Mouse (Mus musculus): Measurements from ENCODE around the gene Cstf3. TPM values are rescaled to one million over a fixed set of nuclear protein-coding genes. Genes with fewer than 3 reads are reported as not detected.

The Cstf3 gene
- polyA plus RNA-seq, 1 experiment from 2014 or later: 97.0 TPM

DNA sequence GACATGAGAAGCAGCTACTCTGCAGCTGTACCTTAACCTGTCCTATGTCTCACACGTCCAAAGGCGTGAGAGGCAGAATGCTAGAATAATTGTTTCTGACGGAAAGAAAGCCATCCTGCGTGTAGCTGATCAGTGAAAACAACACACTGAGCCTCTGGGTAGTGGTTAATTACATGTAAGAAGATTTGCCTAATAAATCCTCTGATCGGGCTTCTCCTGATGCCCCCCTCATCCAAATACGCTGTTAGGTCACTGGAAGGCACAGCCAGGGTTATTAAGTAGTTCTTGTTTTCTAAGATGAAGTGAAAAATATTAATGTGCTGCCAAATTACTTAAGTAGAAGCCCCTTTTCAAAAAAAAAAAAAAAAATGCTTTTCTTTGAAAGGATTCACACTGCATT is 18.3 kb upstream of the Cstf3 start:
- DNase-seq (no peak), ATAC-seq (ENCODE audit: low FRiP score, low TSS enrichment) (no peak)
- no peak overlapping the region for H3K4me3 ChIP-seq (replicated peaks; ENCODE audit: low read depth, low read length)
- H3K4me2 ChIP-seq (ENCODE audit: low read length): no peak overlapping the region
- no peaks in the 10 kb centered on the region for H3K4me1 ChIP-seq (ENCODE audit: control insufficient read depth, insufficient read depth, low read length)
- no peaks in the 10 kb centered on the region for H3K9me3 ChIP-seq (ENCODE audit: control insufficient read depth, low read length)
- no peaks in the 10 kb centered on the region for H3K27me3 ChIP-seq (ENCODE audit: control insufficient read depth, insufficient read depth, low read length)
- H3K27ac ChIP-seq (replicated peaks; ENCODE audit: low read depth, low read length): no peak overlapping the region
- no peak overlapping the region for H3K9ac ChIP-seq (replicated peaks; ENCODE audit: low read length)
- no peaks in the 10 kb centered on the region for H3K36me3 ChIP-seq (ENCODE audit: control insufficient read depth, insufficient read depth, low read length)
- 42% methylated on average over 6 of the region's 6 CpGs for WGBS

DNA sequence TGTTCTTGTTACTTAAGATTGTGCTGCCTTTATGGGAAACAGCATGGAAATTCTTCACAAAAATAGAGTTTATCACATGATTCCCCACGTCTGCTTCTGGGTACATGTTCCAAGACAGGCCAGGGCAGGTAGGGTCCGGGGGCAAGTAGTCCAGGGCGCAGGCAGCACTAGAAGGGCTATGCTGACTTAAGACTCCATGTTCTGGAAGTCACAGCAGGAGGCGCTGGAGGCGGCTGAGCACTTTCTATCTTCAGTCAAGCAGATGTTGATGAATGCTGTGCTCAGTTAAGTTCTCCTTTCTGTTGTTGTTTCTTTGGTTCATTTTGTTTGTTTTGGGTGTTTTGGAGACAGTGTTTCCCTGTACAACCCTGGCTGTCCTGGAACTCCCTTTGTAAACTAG is 14.1 kb upstream of the Cstf3 start:
- no peaks in the 10 kb centered on the region for H3K27me3 ChIP-seq (ENCODE audit: control insufficient read depth, insufficient read depth, low read length)
- 78% methylated on average over 5 of the region's 5 CpGs for WGBS
- H3K4me3 ChIP-seq (replicated peaks; ENCODE audit: low read depth, low read length): no peak overlapping the region
- H3K9me3 ChIP-seq (ENCODE audit: control insufficient read depth, low read length): no peaks in the 10 kb centered on the region
- DNase-seq (no peak), ATAC-seq (ENCODE audit: low FRiP score, low TSS enrichment) (no peak)
- no peaks in the 10 kb centered on the region for H3K4me1 ChIP-seq (ENCODE audit: control insufficient read depth, insufficient read depth, low read length)
- H3K4me2 ChIP-seq (ENCODE audit: low read length): no peak overlapping the region
- no peak overlapping the region for H3K27ac ChIP-seq (replicated peaks; ENCODE audit: low read depth, low read length)
- no peak overlapping the region for H3K9ac ChIP-seq (replicated peaks; ENCODE audit: low read length)
- no peaks in the 10 kb centered on the region for H3K36me3 ChIP-seq (ENCODE audit: control insufficient read depth, insufficient read depth, low read length)

DNA sequence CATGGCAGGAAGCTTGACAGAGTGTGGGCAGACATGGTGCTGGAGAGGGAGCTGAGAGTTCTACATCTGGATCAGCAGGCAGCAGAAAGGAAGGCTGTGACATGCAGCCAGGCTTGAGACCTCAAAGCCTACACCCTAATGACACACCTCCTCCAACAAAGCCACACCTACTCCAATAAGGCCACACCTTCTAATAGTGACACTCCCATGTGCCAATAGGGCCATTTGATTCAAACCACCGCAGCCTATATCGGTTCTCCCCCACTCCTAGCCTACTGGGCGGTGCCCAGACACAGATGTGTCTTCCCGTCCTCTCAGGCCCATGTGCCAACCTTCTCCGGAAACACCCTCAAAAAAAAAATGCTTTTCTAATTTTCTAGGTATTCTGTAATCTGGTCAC is 12.3 kb upstream of the Cstf3 start:
- Histone ChIP-seq H3K9me3 (ENCODE audit: control insufficient read depth, low read length) (no peaks in the 10 kb centered on the region), H3K4me2 (ENCODE audit: low read length) (no peak overlapping the region), H3K36me3 (ENCODE audit: control insufficient read depth, insufficient read depth, low read length) (no peaks in the 10 kb centered on the region), H3K4me3 (replicated peaks; ENCODE audit: low read depth, low read length) (no peak overlapping the region), H3K27me3 (ENCODE audit: control insufficient read depth, insufficient read depth, low read length) (no peaks in the 10 kb centered on the region), H3K27ac (replicated peaks; ENCODE audit: low read depth, low read length) (no peak overlapping the region), H3K4me1 (ENCODE audit: control insufficient read depth, insufficient read depth, low read length) (no peaks in the 10 kb centered on the region), H3K9ac (replicated peaks; ENCODE audit: low read length) (no peak overlapping the region)
- 68% methylated on average over 5 of the region's 5 CpGs for WGBS
- no peak for ATAC-seq (ENCODE audit: low FRiP score, low TSS enrichment)
- no peak for DNase-seq

DNA sequence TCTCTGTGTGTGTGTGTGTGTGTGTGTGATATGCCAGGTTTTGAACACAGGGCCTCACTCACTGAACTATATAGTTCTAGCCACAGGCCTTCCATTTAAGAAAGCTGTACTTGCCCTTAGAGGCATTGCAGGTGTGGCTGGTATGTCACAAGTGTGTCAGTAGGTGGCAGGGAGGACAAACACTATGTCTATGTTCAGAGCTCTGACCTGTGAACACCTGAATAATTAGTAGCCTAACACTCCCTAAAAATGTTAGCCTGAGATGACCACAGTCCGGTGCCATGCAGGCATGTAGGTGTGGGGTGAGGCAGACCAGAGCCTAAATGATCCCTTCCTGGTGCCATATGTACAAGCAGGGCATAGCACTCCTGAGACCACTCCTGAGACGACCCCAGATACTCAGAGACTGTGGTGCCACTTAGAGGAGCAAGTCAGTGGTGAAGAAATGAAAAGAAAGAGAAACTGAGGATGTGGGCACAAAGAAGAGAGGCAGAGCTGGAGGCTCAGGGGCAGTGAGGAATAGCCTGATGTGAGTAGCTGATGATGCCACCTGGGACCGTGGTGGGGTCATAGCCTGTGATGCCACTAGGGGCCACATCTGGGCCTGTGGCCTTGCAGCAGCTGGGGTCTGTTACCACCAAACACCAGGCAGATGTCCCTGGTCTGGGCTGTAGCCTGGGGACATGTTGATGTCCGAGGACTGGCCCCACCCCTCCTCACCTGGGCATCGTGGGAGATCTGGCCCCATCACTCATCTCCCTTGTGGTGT is 11.3 kb upstream of the Cstf3 start:
- no peak overlapping the region for H3K4me3 ChIP-seq (replicated peaks; ENCODE audit: low read depth, low read length)
- no peak overlapping the region for H3K27ac ChIP-seq (replicated peaks; ENCODE audit: low read depth, low read length)
- DNase-seq (no peak), ATAC-seq (ENCODE audit: low FRiP score, low TSS enrichment) (no peak)
- H3K9me3 ChIP-seq (ENCODE audit: control insufficient read depth, low read length): no peaks in the 10 kb centered on the region
- H3K36me3 ChIP-seq (ENCODE audit: control insufficient read depth, insufficient read depth, low read length): no peaks in the 10 kb centered on the region
- no peaks in the 10 kb centered on the region for H3K4me1 ChIP-seq (ENCODE audit: control insufficient read depth, insufficient read depth, low read length)
- H3K9ac ChIP-seq (replicated peaks; ENCODE audit: low read length): no peak overlapping the region
- WGBS: 83% methylated on average over 5 of the region's 5 CpGs
- no peaks in the 10 kb centered on the region for H3K27me3 ChIP-seq (ENCODE audit: control insufficient read depth, insufficient read depth, low read length)
- H3K4me2 ChIP-seq (ENCODE audit: low read length): no peak overlapping the region

DNA sequence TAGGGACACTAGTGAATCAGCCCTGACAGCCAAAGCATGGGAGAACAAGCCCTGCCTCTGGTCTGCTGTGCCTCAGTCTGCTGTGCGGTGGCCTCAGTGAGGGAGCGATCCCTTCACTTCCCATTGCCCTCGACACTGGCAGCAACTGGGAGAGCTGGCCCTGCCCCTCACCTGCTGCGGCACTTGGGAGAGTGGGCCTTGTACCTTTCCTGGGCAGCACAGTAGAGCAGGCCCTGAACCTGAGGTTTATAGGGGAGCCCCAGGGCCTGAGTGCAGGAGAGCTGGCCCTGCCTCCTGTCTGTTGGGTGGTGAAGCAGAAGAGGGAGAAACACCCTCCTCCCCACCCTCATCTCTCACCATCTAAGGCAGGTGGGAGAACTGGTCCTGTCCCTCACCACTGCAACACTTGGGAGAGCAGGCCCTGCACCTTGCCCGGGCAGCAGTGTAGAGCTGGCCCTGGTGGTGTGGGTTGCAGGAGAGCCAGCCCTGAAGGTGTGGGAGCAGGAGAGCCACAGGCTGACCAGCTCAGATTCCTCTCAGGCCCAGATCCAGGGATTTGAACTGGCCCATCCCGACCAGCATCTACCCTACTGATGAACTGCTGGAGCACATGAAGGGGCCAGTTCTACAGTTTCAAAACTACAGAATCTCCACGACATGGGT is 10.4 kb upstream of the Cstf3 start:
- H3K9me3 ChIP-seq (ENCODE audit: control insufficient read depth, low read length): no peaks in the 10 kb centered on the region
- H3K36me3 ChIP-seq (ENCODE audit: control insufficient read depth, insufficient read depth, low read length): no peaks in the 10 kb centered on the region
- no peak for DNase-seq
- WGBS: 84% methylated on average over 7 of the region's 7 CpGs
- no peak overlapping the region for H3K4me3 ChIP-seq (replicated peaks; ENCODE audit: low read depth, low read length)
- no peaks in the 10 kb centered on the region for H3K27me3 ChIP-seq (ENCODE audit: control insufficient read depth, insufficient read depth, low read length)
- H3K9ac ChIP-seq (replicated peaks; ENCODE audit: low read length): no peak overlapping the region
- no peak for ATAC-seq (ENCODE audit: low FRiP score, low TSS enrichment)
- no peaks in the 10 kb centered on the region for H3K4me1 ChIP-seq (ENCODE audit: control insufficient read depth, insufficient read depth, low read length)
- H3K4me2 ChIP-seq (ENCODE audit: low read length): no peak overlapping the region
- H3K27ac ChIP-seq (replicated peaks; ENCODE audit: low read depth, low read length): no peak overlapping the region

DNA sequence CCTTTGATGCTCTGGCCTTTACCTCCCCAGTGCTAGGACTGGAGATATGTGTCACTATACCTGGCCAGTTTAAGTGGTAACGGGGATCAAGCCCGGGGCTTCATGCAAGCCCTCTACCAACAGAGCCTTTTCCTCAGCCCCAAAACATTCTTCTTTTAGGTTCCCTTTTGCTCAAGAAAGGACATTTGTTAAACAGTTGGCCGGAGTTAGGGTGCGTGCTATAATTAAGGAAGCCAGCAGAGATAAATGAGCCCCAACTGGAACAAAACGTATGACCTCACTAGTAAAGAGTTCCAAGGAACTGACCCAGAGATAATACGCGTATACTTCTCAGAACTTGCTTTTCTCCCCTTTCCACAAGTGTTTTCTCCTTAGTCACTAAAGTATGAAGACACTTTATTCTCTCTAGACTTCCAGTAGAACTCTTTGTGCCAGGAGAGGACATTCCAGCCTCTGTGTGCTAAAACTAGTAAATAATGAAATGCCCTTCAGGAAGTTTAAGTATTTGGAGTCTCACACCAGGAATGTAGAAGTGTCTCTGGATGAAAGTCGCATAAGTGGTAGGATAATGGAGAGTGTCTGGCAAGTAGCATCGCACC is 8.9 kb upstream of the Cstf3 start:
- no peak for DNase-seq
- 88% methylated on average over 9 of the region's 9 CpGs for WGBS

DNA sequence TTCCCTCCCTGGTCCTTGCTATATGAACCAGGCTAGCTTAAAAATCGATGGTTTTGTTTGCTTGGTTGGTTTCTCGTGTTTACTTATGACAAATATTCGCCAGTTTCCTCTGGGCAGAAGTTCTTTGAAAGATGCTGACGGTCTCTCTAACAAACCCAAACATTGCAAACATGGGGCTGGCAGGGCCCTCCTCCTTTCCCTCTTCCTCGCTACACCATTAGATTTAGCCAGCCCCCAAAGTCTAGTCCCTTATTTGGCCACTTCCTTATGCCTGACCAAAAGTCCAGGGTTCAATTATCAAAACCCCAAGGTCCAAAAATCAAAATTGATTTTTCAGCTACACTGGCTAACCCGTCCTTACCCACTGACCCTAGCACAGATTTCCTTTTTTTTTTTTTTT is 7.3 kb upstream of the Cstf3 start:
- Histone ChIP-seq H3K27ac (replicated peaks; ENCODE audit: low read depth, low read length) (no peak overlapping the region), H3K9ac (replicated peaks; ENCODE audit: low read length) (no peak overlapping the region), H3K36me3 (ENCODE audit: control insufficient read depth, insufficient read depth, low read length) (no peaks in the 10 kb centered on the region), H3K4me2 (ENCODE audit: low read length) (no peak overlapping the region), H3K4me3 (replicated peaks; ENCODE audit: low read depth, low read length) (no peak overlapping the region), H3K9me3 (ENCODE audit: control insufficient read depth, low read length) (no peaks in the 10 kb centered on the region), H3K4me1 (ENCODE audit: control insufficient read depth, insufficient read depth, low read length) (no peaks in the 10 kb centered on the region), H3K27me3 (ENCODE audit: control insufficient read depth, insufficient read depth, low read length) (no peaks in the 10 kb centered on the region)
- DNase-seq (no peak), ATAC-seq (ENCODE audit: low FRiP score, low TSS enrichment) (no peak)
- 75% methylated on average over 6 of the region's 6 CpGs for WGBS

More for the DNA sequence above, 8.9 kb upstream of the Cstf3 start:
- Histone ChIP-seq H3K4me2 (ENCODE audit: low read length) (no peak overlapping the region), H3K4me3 (replicated peaks; ENCODE audit: low read depth, low read length) (no peak overlapping the region), H3K9me3 (ENCODE audit: control insufficient read depth, low read length) (no peaks in the 10 kb centered on the region), H3K27me3 (ENCODE audit: control insufficient read depth, insufficient read depth, low read length) (no peaks in the 10 kb centered on the region), H3K27ac (replicated peaks; ENCODE audit: low read depth, low read length) (no peak overlapping the region), H3K36me3 (ENCODE audit: control insufficient read depth, insufficient read depth, low read length) (no peaks in the 10 kb centered on the region), H3K9ac (replicated peaks; ENCODE audit: low read length) (no peak overlapping the region), H3K4me1 (ENCODE audit: control insufficient read depth, insufficient read depth, low read length) (no peaks in the 10 kb centered on the region)
- no peak for ATAC-seq (ENCODE audit: low FRiP score, low TSS enrichment)

DNA sequence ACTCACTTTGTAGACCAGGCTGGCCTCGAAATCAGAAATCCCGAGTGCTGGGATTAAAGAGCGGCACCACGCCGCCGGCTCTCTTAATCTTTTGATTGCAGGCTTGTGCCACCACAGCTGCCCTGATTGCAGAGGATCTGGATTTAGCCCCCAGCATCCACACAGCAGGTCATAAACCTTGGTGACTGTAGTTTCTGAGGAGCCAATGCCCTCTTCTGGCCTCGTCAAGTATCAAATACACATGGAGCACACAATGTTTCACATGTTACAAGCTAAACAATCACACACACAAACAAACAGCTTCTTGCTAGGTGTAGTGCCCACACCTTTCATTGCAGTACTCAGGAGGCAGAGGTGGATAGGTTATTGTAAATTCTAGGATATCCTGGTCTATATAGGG is 6.1 kb upstream of the Cstf3 start:
- H3K27me3 ChIP-seq (ENCODE audit: control insufficient read depth, insufficient read depth, low read length): no peaks in the 10 kb centered on the region
- H3K36me3 ChIP-seq (ENCODE audit: control insufficient read depth, insufficient read depth, low read length): no peaks in the 10 kb centered on the region
- H3K27ac ChIP-seq (replicated peaks; ENCODE audit: low read depth, low read length): no peak overlapping the region
- ATAC-seq (ENCODE audit: low FRiP score, low TSS enrichment) (no peak), DNase-seq (no peak)
- no peak overlapping the region for H3K4me2 ChIP-seq (ENCODE audit: low read length)
- 73% methylated on average over 7 of the region's 7 CpGs for WGBS
- H3K4me3 ChIP-seq (replicated peaks; ENCODE audit: low read depth, low read length): no peak overlapping the region
- H3K4me1 ChIP-seq (ENCODE audit: control insufficient read depth, insufficient read depth, low read length): no peaks in the 10 kb centered on the region
- H3K9ac ChIP-seq (replicated peaks; ENCODE audit: low read length): no peak overlapping the region
- no peaks in the 10 kb centered on the region for H3K9me3 ChIP-seq (ENCODE audit: control insufficient read depth, low read length)

DNA sequence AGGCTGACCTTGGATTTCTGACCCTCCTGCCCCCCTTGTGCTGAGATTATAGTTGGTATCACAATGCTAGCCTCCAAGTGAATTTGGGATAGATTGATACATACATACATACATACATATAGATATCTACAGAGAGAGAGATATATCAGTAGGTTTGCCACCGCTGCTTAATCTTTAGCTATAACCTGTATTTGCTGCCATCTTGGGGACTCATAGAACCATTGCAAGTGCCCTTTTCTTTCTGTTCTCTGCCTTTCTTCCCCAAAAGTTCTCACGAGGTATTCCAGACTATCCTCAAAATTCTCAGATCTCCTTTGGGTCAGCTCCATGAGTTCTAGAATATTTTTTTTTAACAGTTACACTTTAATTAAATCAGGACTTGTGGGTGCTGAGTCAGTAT is 4.7 kb upstream of the Cstf3 start:
- Histone ChIP-seq H3K27ac (replicated peaks; ENCODE audit: low read depth, low read length) (no peak overlapping the region), H3K9me3 (ENCODE audit: control insufficient read depth, low read length) (no peaks in the 10 kb centered on the region), H3K9ac (replicated peaks; ENCODE audit: low read length) (no peak overlapping the region), H3K27me3 (ENCODE audit: control insufficient read depth, insufficient read depth, low read length) (no peaks in the 10 kb centered on the region), H3K36me3 (ENCODE audit: control insufficient read depth, insufficient read depth, low read length) (no peaks in the 10 kb centered on the region), H3K4me2 (ENCODE audit: low read length) (no peak overlapping the region), H3K4me3 (replicated peaks; ENCODE audit: low read depth, low read length) (no peak overlapping the region), H3K4me1 (ENCODE audit: control insufficient read depth, insufficient read depth, low read length) (no peaks in the 10 kb centered on the region)
- DNase-seq (peak; percentile 69), ATAC-seq (ENCODE audit: low FRiP score, low TSS enrichment) (no peak)
- WGBS: 55% methylated on average over 2 of the region's 2 CpGs

Measured in midbrain, embryonic 14.5 days (tissue).